Mouse (Mus musculus) thymus, postnatal 25 days (tissue): Measurements from ENCODE around the gene Fgl2.
"Not testable (repeated sequence)": the region's sequence is repeated elsewhere in the genome, so short reads cannot be mapped to it uniquely, and the experiment has no call there.

Experiments
- DNase-seq: peaks from one replicate; pipeline ENCODE4 v3.0.0; 2022

Gene Fgl2

GRCm38 (mm10) chr5:21372493-21373179 is at the start of gene Fgl2:
Fgl2 (plus strand) TSS chr5:21372642.
- peak; percentile 16 for DNase-seq

DNA sequence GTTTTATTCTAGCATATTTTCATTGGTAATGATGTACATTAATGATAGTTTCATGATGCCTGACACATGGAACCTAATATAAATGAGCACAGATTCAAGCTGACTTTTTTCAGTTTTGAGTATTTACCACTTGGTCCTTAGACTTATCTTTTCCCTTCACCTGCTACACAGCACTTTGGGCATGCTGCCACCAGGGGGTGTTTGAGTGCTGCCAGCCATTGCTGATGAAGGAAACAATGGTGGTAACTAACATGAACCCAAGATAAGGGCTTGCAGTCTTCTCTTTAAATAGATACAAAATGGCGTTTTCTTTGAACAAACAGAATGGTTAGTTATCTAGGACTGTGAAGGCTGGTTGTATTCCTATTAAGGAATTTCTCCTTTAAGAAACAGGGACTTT is 45.9 kb upstream of the Fgl2 start:
- peak; percentile 83 for DNase-seq

DNA sequence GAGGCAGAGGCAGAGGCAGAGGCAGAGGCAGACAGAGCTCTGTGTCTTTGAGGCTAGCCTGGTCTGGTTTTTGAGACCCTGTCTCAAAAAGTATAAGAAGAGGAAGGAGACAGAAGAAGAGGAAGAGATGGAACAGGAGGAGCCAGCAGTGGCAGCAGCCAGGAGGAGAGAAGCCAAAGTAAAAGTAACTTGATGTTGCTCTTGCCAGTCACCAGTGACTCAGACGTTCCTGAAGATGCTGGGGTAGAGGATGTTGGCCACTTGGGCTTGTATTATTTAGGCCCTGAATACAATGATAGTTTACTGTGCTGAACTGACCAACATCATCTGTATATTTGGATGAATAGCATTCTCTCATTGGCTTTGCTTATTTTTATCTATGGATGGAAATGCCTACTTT is 43.9 kb upstream of the Fgl2 start:
- DNase-seq: no peak

- DNase-seq: no peak
Measured at GRCm38 (mm10) chr5:21329672-21330665, 42.5 kb upstream of the Fgl2 start.

DNA sequence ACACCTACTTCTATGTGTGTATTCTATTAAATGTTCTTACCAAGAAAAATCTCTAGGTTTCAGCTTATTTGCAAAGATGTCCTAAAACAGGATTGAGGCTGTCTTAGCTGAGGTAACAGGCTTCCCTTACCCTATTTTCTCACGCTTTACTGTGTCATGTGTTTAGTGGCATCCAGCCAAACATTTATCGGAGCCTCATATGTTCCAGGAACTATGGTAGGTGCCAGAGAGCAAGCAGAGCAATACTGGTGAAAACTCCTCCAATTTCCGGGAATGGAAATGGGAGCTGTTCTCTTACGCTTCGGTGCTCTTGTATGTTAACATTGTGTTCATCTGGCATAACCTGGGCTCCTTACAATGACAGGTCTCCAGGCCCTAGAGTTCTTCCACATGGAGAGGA is 40.8 kb upstream of the Fgl2 start:
- no peak for DNase-seq

DNA sequence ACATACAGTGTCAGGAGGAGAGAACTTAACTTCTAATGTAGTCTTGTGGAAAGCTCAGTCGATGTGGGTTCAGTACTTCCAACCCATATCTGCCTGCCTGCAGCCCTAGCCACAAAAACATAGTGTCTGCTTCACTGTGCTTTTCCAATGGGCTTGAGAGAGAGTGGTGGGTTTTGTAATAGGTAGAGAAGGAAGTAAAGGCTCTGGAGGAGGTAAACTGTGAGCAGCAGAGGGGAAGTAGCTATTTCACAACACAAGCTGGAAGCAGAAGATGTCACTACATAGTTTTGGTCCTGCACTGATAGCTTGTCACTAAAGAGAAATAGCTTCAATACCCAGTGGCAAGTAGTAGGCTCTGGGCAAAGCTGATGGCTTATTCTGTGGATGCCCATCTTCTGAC is 40.3 kb upstream of the Fgl2 start:
- DNase-seq: no peak

GRCm38 (mm10) chr5:21342265-21342664 is 30.2 kb upstream of the Fgl2 start:
- not testable (repeated sequence) for DNase-seq

DNA sequence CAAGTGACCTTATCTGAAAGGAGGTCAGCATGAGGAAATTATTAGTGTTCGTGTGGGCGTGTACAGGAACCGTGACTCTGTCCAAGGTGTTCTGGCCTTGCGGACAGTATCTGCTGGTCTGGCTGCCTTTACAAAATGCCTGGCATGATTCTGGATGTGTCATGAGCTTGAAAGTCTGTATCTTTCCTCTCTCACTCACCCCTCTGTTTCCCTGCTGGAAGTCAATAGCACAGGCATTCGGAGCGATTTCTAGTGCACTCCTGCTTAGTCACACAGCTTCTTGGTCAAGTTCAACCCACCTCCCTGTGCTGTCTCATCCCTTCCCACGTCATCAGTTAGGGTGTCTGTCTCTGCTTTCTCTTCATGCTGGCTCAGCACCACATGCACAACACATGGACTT is 24.1 kb upstream of the Fgl2 start:
- no peak for DNase-seq

DNA sequence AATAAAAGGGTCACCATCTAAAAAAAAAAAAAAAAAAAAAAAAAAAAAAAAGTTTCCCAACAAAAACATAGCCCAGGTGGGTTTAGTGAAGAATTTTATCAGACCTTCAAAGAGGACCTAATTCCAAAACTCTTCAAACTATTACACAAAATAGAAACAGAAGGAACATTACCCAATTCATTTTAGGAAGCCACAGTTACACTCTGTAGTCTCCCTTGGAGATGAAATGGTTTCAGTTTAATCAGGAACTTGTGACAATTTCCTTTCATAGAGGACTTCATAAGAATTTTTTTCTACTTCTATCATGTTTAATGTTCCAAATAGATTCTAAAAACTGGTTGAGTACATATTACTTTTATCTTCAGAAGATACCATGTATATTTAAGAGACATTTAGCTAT is 20.8 kb upstream of the Fgl2 start:
- DNase-seq: no peak

DNA sequence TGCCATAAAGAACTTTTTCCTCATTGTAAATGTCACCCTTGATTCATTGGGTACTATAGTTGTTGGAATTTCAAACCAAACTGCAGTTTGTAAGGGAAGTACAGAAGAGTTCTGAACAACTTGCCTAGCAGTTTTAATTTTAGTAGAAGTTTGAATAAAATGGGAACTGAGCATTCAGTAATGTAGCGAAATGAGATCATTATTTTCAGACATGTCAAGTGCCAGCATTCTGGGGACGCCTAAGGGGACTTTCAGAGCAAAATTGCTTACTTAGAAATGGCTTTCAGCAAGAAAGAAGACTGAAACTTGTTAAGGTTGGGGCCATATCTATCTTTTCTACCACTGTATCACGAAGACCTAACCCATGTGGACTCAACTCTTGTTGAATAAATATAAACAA is 13.8 kb upstream of the Fgl2 start:
- DNase-seq: no peak

GRCm38 (mm10) chr5:21363343-21363742 is 9.1 kb upstream of the Fgl2 start:
- no peak for DNase-seq

DNA sequence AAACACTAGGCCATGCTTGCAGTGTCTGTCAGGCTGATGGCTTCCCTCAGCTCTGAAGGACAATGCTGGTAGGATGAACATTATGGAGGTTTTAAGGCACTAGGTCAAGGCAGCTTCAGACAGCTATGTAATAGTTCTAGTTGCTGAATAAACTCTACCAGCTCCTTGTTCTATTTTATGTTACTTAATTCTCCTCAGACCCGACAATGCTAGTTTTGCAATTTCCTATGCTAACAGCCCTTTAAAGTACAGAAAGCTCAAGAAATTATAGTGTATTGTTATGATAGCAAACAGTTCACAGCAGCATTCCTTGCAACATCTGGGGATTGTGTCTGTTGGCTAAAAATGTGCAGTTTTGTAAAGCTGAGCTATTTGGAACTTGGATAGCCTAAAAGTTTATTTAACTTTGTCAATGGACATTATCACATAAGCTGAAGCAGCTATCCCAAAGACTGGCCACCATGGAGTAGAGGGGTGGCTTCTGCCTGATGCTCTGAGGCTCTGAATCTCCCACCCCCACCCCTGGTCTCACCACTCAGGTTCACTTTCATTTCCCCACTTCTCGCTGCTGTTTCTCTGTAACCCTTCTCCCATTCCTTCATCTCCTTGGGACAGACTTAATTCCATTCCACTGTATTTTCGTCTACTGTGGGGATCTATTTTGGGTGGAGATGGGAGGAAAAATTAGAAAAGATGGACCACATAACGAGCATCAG is 5.9 kb upstream of the Fgl2 start:
- no peak for DNase-seq

DNA sequence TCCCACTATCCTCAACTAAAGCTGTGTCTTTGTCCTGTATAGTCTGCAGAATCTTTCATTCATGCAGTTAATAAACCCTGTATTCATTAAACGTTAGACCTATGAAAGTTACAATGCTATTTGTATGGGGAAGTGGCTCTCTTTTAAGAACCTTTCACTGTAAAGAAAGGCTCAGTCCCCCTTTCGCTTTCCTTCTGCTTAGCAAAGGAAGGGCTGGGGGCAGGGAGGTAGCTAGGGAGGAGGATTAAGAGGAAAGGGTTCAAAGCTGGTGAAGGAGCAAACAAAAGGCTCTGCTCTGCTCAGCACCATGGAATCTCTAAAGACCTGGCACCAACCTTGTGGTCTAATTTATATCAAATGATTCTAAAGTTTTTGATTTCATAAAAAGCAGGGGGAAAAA is 4.9 kb upstream of the Fgl2 start:
- DNase-seq: no peak

- DNase-seq: no peak
Measured at GRCm38 (mm10) chr5:21370218-21370947, 2.1 kb upstream of the Fgl2 start.

- no peak for DNase-seq
Measured at GRCm38 (mm10) chr5:21371920-21372319, 522 bp upstream of the Fgl2 start.

- no peak for DNase-seq
Measured at GRCm38 (mm10) chr5:21373180-21373518, 707 bp downstream of the Fgl2 start.

DNA sequence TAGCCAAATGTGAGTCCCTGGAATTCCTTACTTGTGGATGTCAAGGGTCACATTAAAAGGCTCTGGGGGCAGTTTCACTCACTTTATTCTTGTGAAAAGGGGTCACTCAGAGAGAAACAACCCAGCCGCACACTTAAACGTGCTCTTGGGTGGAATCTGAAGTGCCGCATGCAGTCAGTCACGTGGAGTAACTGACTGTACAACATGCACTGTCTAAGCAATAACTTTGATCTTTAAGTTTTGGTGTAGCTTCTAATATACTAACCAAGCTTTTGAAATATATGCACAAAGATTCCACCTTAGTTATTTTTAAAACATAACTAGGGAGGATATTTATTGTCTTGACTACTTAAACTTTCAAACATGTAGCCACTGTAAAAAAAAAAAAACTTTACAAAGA is 4.5 kb downstream of the Fgl2 start:
- no peak for DNase-seq

DNA sequence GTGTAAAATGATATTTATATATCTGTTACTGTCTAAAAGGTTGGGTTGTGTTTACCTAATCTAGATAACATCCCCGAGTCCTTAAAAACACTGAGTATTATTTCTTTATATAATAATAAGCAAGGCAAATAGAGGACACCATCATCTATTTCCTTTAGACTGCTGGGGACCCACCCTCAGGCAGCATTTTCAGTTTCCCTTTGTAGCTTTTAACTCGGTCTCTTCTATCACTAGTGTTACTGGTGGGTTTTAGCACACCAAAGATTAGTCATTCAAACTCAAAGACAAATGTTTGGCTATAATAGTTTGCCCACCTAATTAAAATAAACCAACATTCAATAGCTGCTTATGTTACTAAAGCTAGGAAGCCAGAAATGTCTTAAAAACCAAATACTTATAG is 6.0 kb downstream of the Fgl2 start:
- DNase-seq: no peak

DNA sequence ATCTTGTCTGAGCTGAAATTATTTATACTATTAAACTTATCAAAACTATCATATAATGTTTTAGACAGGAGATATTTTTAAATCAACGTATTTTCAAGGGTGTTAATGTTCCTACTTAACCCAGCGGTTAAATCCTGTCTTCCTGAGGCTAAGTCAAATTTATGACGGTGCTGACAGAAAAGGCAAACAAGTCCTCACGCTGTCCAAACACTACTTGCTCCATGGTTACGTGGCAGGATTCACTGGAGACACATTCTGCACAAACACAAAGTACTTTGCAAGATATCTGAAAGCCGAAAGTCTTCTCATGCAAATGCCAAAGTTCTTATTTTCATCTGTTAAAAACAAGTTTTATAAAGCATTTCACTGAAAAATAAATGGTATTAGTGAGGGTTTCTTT is 9.5 kb downstream of the Fgl2 start:
- DNase-seq: no peak

- no peak for DNase-seq
Measured at GRCm38 (mm10) chr5:21382678-21383077, 10.2 kb downstream of the Fgl2 start.

DNA sequence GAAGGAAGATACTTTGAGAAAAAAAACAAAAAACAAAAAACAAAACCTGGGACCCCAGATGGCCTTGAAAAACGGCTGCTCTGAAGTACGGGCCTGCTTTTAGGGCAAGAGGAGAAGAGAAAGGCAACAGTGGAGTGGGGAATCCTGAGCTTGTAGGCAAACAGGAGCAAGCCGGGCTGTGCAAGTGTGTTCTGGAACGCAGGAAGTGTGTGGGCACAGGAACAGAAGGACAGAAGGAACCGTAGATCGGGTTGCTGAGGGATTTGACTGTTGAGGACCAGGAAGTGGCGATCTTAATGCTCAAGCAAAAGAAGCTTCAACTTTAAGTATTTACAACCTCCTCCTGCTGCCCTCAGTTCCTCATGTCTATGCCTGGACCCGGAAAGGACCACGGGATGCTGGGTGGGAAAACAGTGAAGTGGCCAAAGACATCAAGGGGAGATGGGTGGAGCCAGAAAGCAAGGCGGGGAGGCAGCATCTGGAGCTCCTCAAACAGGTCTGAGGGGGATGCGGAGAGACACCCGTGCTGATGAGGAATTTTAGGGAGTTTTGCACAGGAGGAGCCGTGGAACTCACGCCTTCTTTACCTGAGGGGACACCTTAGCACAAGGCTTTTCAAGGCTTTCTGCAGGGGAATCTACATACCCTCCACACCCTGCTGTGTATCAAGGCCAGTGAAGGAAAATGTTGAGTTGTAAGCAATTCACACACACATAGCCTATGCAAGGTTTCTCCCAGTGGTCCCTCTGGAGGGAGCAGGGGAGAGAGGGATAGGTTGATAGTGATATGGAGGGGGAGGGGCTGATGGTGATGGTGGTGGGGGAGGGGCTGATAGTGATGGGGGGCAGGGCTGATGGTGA is 11.2 kb downstream of the Fgl2 start:
- no peak for DNase-seq
